Mouse (Mus musculus) kidney, adult 18-20 months (tissue): Measurements from ENCODE around the gene Il34.
"Not testable (repeated sequence)": the region's sequence is repeated elsewhere in the genome, so short reads cannot be mapped to it uniquely, and the experiment has no call there.

Experiments
- DNase-seq: peaks from one replicate; pipeline ENCODE4 v3.0.0; 2021

Gene Il34

GRCm38 (mm10) chr8:110809831-110810230, 4.1 kb upstream of the Il34 start:
- DNase-seq: no peak

- DNase-seq: peak; percentile 28
Measured at GRCm38 (mm10) chr8:110808495-110809472, 3.1 kb upstream of the Il34 start.

GRCm38 (mm10) chr8:110806146-110806545, 422 bp upstream of the Il34 start:
- DNase-seq: no peak

GRCm38 (mm10) chr8:110804825-110805514, 754 bp downstream of the Il34 start:
- no peak for DNase-seq

GRCm38 (mm10) chr8:110803856-110804255, 1.9 kb downstream of the Il34 start:
- DNase-seq: no peak

- DNase-seq: peak; percentile 34
Measured at GRCm38 (mm10) chr8:110802988-110803387, 2.7 kb downstream of the Il34 start.

- no peak for DNase-seq
Measured at GRCm38 (mm10) chr8:110797086-110797485, 8.6 kb downstream of the Il34 start.

GRCm38 (mm10) chr8:110794363-110794965, 11.3 kb downstream of the Il34 start:
- DNase-seq: no peak

- DNase-seq: no peak
Measured at GRCm38 (mm10) chr8:110793936-110794335, 11.8 kb downstream of the Il34 start.

- DNase-seq: no peak
Measured at GRCm38 (mm10) chr8:110793511-110793910, 12.2 kb downstream of the Il34 start.

GRCm38 (mm10) chr8:110792574-110793200, 13.0 kb downstream of the Il34 start:
- peak; percentile 84 for DNase-seq

GRCm38 (mm10) chr8:110791164-110791563, 14.6 kb downstream of the Il34 start:
- no peak for DNase-seq

GRCm38 (mm10) chr8:110790270-110790669, 15.5 kb downstream of the Il34 start:
- DNase-seq: no peak

- DNase-seq: no peak
Measured at GRCm38 (mm10) chr8:110789571-110789970, 16.2 kb downstream of the Il34 start.

- DNase-seq: no peak
Measured at GRCm38 (mm10) chr8:110788981-110789380, 16.7 kb downstream of the Il34 start.

- no peak for DNase-seq
Measured at GRCm38 (mm10) chr8:110787411-110787954, 18.2 kb downstream of the Il34 start.

GRCm38 (mm10) chr8:110786934-110787333, 18.8 kb downstream of the Il34 start:
- DNase-seq: no peak

- DNase-seq: not testable (repeated sequence)
Measured at GRCm38 (mm10) chr8:110786501-110786900, 19.2 kb downstream of the Il34 start.

GRCm38 (mm10) chr8:110785366-110785765, 20.4 kb downstream of the Il34 start:
- DNase-seq: no peak

GRCm38 (mm10) chr8:110779924-110780718, 25.6 kb downstream of the Il34 start:
- no peak for DNase-seq

- DNase-seq: no peak
Measured at GRCm38 (mm10) chr8:110776335-110776734, 29.4 kb downstream of the Il34 start.

- DNase-seq: no peak
Measured at GRCm38 (mm10) chr8:110775721-110776120, 30.0 kb downstream of the Il34 start.
